Mouse (Mus musculus) adrenal gland, postnatal 0 days (tissue): ENCODE measurements around the gene Olfr531. TPM values are rescaled to one million over a fixed set of nuclear protein-coding genes. Genes with fewer than 3 reads are reported as not detected.

Experiments used
- polyA plus RNA-seq: library from polyadenylated mRNA; unstranded; fragments of >200 nt; fragmentation: Nextera tagmentation; extraction: Ambion mirVana; gene quantifications from 2 replicates; pipeline ENCODE4 v1.2.1, GENCODE M21; 2015

Olfr531 gene
- not detected in 2 replicates for polyA plus RNA-seq

DNA sequence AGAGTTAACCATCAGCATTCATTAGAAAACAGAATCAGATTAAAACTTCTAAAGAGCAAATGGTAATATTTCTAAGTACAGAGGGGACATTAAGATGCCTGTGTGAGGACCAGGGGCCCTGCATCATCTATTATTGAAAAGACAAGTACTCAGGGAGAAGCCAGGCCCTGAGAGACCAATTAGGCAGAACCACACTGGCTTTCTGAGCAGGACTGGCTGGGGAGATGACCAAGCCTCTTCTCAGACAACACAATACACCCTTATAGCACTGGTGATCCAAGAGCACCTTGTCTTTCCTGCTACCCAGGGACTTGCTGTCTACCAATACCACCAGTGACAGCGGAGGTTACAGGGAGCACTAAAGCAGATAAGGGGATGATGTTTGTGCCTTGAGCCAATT is at the start of gene Olfr531:
Olfr531 (minus strand) TSS at position 101 of the 400 bp plus-strand sequence.

DNA sequence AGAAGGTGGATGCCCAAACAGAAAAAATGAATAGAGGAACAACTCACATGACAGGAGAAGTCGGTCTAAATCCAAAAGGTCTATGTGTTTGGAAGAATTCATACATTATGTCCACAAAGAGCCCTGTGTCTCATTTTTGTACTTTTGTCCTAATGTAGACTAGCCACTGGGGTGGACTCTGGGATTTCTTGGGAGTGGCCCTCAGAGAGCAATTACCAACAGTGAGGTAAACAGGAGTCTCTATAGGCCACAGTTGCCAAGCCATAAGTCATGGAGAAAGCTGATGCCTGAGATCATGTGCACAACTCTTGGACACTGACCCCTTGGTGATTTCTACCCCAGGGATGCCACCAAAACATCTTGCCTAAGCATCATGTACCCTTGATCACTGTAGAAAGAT is 18.8 kb upstream of the Olfr531 start, which contains the start of gene Olfr532:
Olfr532 (minus strand) TSS at position 101 of the 400 bp plus-strand sequence.

DNA sequence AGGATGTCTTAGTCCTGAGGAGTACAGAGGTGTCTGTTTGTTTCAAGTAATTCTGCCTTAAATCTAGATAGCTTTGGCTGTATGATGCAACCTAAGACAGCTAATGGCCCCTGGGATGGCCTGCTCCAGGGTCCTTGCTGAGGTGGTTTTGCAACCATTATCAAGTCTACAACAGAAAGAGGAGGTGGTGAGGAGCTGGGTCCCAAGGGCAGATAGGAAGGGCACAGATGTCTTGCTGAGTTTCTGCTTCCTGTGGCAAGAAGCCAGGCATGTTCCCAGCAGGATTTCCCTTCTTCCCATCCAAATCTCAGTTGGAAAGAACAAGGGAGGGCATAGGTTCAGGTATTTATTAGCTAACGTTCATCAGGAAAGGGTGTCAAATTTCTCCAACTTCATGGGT is 26.5 kb downstream of the Olfr531 start, which contains the start of gene Olfr530:
Olfr530 (minus strand) TSS at position 101 of the 400 bp plus-strand sequence.

DNA sequence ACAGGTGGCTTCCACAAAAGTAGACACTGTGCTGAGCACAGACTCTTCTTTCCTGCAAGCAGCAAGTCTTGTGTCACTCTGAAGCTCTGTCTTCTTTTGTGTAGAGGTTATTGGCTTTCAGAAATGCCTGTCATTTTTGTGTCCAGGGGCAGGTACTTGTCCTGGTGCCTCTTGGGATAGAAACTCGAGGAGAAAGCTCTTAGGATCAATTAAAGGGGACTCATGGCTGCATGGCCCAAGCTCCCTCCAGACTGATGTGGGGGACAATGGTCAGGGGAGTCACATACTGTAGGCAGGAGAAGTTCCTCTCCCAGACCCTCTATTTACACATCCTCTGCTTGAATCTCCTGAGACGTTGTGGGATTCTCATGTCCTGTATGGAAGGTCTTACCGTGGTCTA is 41.1 kb downstream of the Olfr531 start, which contains the start of gene Olfr60:
Olfr60 (minus strand) TSS at position 101 of the 400 bp plus-strand sequence.

Other genes starting within 250 kb of the Olfr531 start
- 1.9 and 4.3 TPM in 2 replicates for gene Sprn, start 248.0 kb downstream of the Olfr531 start, polyA plus RNA-seq
- gene Olfr522, start 238.2 kb downstream of the Olfr531 start, polyA plus RNA-seq = not detected in 2 replicates
- not detected in 2 replicates for gene Olfr523, start 229.7 kb downstream of the Olfr531 start, polyA plus RNA-seq
- not detected in 2 replicates for gene Olfr524, start 197.0 kb downstream of the Olfr531 start, polyA plus RNA-seq
- gene Cd163l1, start 184.7 kb downstream of the Olfr531 start, polyA plus RNA-seq = 0.07 TPM in 1 of 2 replicates, not detected in the other
- gene 5830411N06Rik, start 155.6 kb downstream of the Olfr531 start, polyA plus RNA-seq = not detected in 2 replicates
- not detected in 2 replicates for gene Olfr525, start 82.1 kb downstream of the Olfr531 start, polyA plus RNA-seq
- not detected in 2 replicates for gene Olfr527, start 68.9 kb downstream of the Olfr531 start, polyA plus RNA-seq
- not detected in 2 replicates for gene Olfr60, start 41.2 kb downstream of the Olfr531 start, polyA plus RNA-seq
- not detected in 2 replicates for gene Olfr530, start 26.6 kb downstream of the Olfr531 start, polyA plus RNA-seq
- gene Olfr532, start 18.7 kb upstream of the Olfr531 start, polyA plus RNA-seq = not detected in 2 replicates
- gene Olfr533, start 60.5 kb upstream of the Olfr531 start, polyA plus RNA-seq = not detected in 2 replicates
- not detected in 2 replicates for gene Olfr535, start 81.3 kb upstream of the Olfr531 start, polyA plus RNA-seq
- not detected in 2 replicates for gene Olfr536, start 104.5 kb upstream of the Olfr531 start, polyA plus RNA-seq
- not detected in 2 replicates for gene Olfr538, start 165.0 kb upstream of the Olfr531 start, polyA plus RNA-seq
- gene Olfr46, start 198.4 kb upstream of the Olfr531 start, polyA plus RNA-seq = not detected in 2 replicates
- gene Olfr61, start 226.1 kb upstream of the Olfr531 start, polyA plus RNA-seq = not detected in 2 replicates
- gene Olfr53, start 243.5 kb upstream of the Olfr531 start, polyA plus RNA-seq = not detected in 2 replicates